Mouse (Mus musculus) MEL (cell line): Measurements from ENCODE around the gene Ccn6. TPM values are rescaled to one million over a fixed set of nuclear protein-coding genes. Genes with fewer than 3 reads are reported as not detected.

ENCODE experiments used
- DNase-seq: peaks from one replicate; pipeline ENCODE4 v3.0.0; 2011; ENCODE audit warnings: low read depth, low spot score
- H3K27ac ChIP-seq: 2 replicates; pipeline ENCODE4 v1.5.1; 2012; ENCODE audit warnings: low read depth, mild to moderate bottlenecking, control low read depth, low read length, moderate library complexity; ENCODE audit not compliant: control insufficient read depth
- H3K27me3 ChIP-seq, 2 experiments: fragments of 150-350 bp in 1 of 2; sonication (generic) in 1 of 2; 2 replicates each; pipeline ENCODE4 v1.6.1; 2012; ENCODE audit warnings: low read length in 2 of 2, mild to moderate bottlenecking in 2 of 2, improper control_type of control experiment in 1 of 2, moderate library complexity in 1 of 2; ENCODE audit not compliant: insufficient read depth in 2 of 2, control insufficient read depth in 1 of 2
- H3K36me3 ChIP-seq, 2 experiments: 2 replicates each; pipeline ENCODE4 v1.6.1; 2012 to 2014; ENCODE audit warnings: low read length in 2 of 2, improper control_type of control experiment in 1 of 2, inconsistent platforms in 1 of 2, mild to moderate bottlenecking in 1 of 2; ENCODE audit not compliant: insufficient read depth in 2 of 2, control insufficient read depth in 1 of 2
- H3K4me1 ChIP-seq, 2 experiments: fragments of 150-350 bp in 1 of 2; sonication (generic) in 1 of 2; 2 replicates each; pipeline ENCODE4 v1.6.1; 2012; ENCODE audit warnings: low read length in 2 of 2, improper control_type of control experiment in 1 of 2, mild to moderate bottlenecking in 1 of 2; ENCODE audit not compliant: insufficient read depth in 2 of 2, control insufficient read depth in 1 of 2
- H3K4me3 ChIP-seq, 2 experiments: fragments of 150-350 bp in 1 of 2; sonication (generic) in 1 of 2; 2 replicates each; pipeline ENCODE4 v1.5.1; 2012; ENCODE audit warnings: low read depth in 2 of 2, low read length in 2 of 2, mild to moderate bottlenecking in 2 of 2, moderate library complexity in 2 of 2, control low read depth in 1 of 2, improper control_type of control experiment in 1 of 2; ENCODE audit not compliant: control insufficient read depth in 1 of 2, insufficient read depth in 1 of 2
- H3K79me2 ChIP-seq: 2 replicates; pipeline ENCODE4 v1.6.1; 2012; ENCODE audit warnings: mild to moderate bottlenecking, low read length, moderate library complexity; ENCODE audit not compliant: control insufficient read depth, poor library complexity, insufficient read depth
- H3K9ac ChIP-seq: 2 replicates; pipeline ENCODE4 v1.6.1; 2012; ENCODE audit warnings: low read depth, mild to moderate bottlenecking, control low read depth, low read length, moderate library complexity; ENCODE audit not compliant: control insufficient read depth, poor library complexity, severe bottlenecking
- H3K9me3 ChIP-seq: fragments of 150-350 bp; sonication (generic); replicated peaks from 2 replicates; pipeline ENCODE4 v1.6.1; 2012; ENCODE audit warnings: mild to moderate bottlenecking, low read length, improper control_type of control experiment, moderate library complexity; ENCODE audit not compliant: insufficient read depth
- CTCF ChIP-seq, 3 experiments: IDR thresholded peaks in 2 of 3; conservative IDR thresholded peaks in 1 of 3; 2 replicates each; pipeline ENCODE4 v1.5.1; 2011 to 2012; ENCODE audit warnings: low read length in 3 of 3, low read depth in 2 of 3, mild to moderate bottlenecking in 2 of 3, improper control_type of control experiment in 1 of 3, inconsistent platforms in 1 of 3, mixed read lengths in 1 of 3, moderate library complexity in 1 of 3; ENCODE audit not compliant: control insufficient read depth in 1 of 3, insufficient read depth in 1 of 3, poor library complexity in 1 of 3, severe bottlenecking in 1 of 3
- ELF1 ChIP-seq: IDR thresholded peaks from 2 replicates; pipeline ENCODE4 v1.6.1; 2014; ENCODE audit warnings: low read depth, mild to moderate bottlenecking, inconsistent platforms, low read length, improper control_type of control experiment, moderate library complexity
- KAT2A ChIP-seq: conservative IDR thresholded peaks from 2 replicates; pipeline ENCODE4 v1.6.1; 2012; ENCODE audit warnings: low read depth, low read length, improper control_type of control experiment, inconsistent platforms
- MXI1 ChIP-seq: IDR thresholded peaks from 2 replicates; pipeline ENCODE4 v1.6.1; 2011; ENCODE audit warnings: mild to moderate bottlenecking, low read depth, low read length, improper control_type of control experiment
- NELFE ChIP-seq: IDR thresholded peaks from 2 replicates; pipeline ENCODE4 v1.6.1; 2011; ENCODE audit warnings: low read depth, low read length, improper control_type of control experiment
- NRF1 ChIP-seq: IDR thresholded peaks from 2 replicates; pipeline ENCODE4 v1.6.1; 2014; ENCODE audit warnings: low read depth, mild to moderate bottlenecking, inconsistent platforms, low read length, improper control_type of control experiment, moderate library complexity; ENCODE audit not compliant: poor library complexity, insufficient read depth, severe bottlenecking
- SIN3A ChIP-seq: IDR thresholded peaks from 2 replicates; pipeline ENCODE4 v1.6.1; 2012; ENCODE audit warnings: low read length, improper control_type of control experiment, inconsistent platforms
- SMC3 ChIP-seq: IDR thresholded peaks from 2 replicates; pipeline ENCODE4 v1.6.1; 2011; ENCODE audit warnings: low read depth, low read length, improper control_type of control experiment
- TBP ChIP-seq: IDR thresholded peaks from 2 replicates; pipeline ENCODE4 v1.8.0; 2011; ENCODE audit warnings: low read depth, low read length, improper control_type of control experiment
- USF2 ChIP-seq, 2 experiments: IDR thresholded peaks; 2 replicates each; pipeline ENCODE4 v1.6.1; 2011 to 2012; ENCODE audit warnings: improper control_type of control experiment in 2 of 2, low read length in 2 of 2, borderline replicate concordance in 1 of 2, inconsistent platforms in 1 of 2, low read depth in 1 of 2, mild to moderate bottlenecking in 1 of 2; ENCODE audit not compliant: insufficient read depth in 1 of 2
- polyA plus RNA-seq, 2 experiments: library from polyadenylated mRNA; stranded (reverse) in 1 of 2; unstranded in 1 of 2; fragments of >175 nt in 1 of 2; fragments of >200 nt in 1 of 2; gene quantifications; 2 replicates each; pipeline versions ENCODE4 v1.2.1 to v1.2.4; 2012; ENCODE audit warnings: low replicate concordance in 2 of 2, low read depth in 1 of 2; ENCODE audit not compliant: insufficient read length in 2 of 2, insufficient read depth in 1 of 2, missing spikeins in 1 of 2
- total RNA-seq: library from RNA; depleted of rRNA; stranded (reverse); fragments of 300-350 nt; gene quantifications from 2 replicates; pipeline ENCODE4 v1.2.3, GENCODE M21; 2012; rRNA removed

The Ccn6 gene
- total and polyA plus RNA-seq, 3 experiments: 0.43 TPM; not detected in 2

GRCm38 (mm10) chr10:39104803-39105449 is 58.7 kb downstream of the Ccn6 start:
- TF ChIP-seq ELF1 (no peak), KAT2A (no peak), SMC3 (no peak), CTCF (IDR thresholded peaks at IDR 0.05 in 2 of 3, conservative IDR thresholded peaks at IDR 0.05 in 1 of 3; ENCODE audit: control insufficient read depth in 1 of 3, insufficient read depth in 1 of 3, low read depth in 2 of 3, low read length in 3 of 3, poor library complexity in 1 of 3, severe bottlenecking in 1 of 3) (no peak), NRF1 (no peak), USF2 (IDR thresholded peaks at IDR 0.05; ENCODE audit: borderline replicate concordance in 1 of 2, insufficient read depth in 1 of 2, low read depth in 1 of 2, low read length in 2 of 2) (no peak), MXI1 (no peak), NELFE (no peak), SIN3A (no peak), TBP (no peak)
- DNase-seq: no peak
- H3K36me3 ChIP-seq: no peaks in the 10 kb centered on the region
- H3K4me3 ChIP-seq: no peak overlapping the region
- no peaks in the 10 kb centered on the region for H3K27me3 ChIP-seq
- no peaks in the 10 kb centered on the region for H3K4me1 ChIP-seq
- no peak overlapping the region for H3K9ac ChIP-seq
- H3K79me2 ChIP-seq: no peaks in the 10 kb centered on the region
- no peak overlapping the region for H3K27ac ChIP-seq
- H3K9me3 ChIP-seq: no peaks in the 10 kb centered on the region

Other genes starting within 250 kb of the Ccn6 start
- not detected in 2 replicates for gene Lama4, start 198.3 kb downstream of the Ccn6 start, total RNA-seq
- not detected for gene Lama4, start 198.3 kb downstream of the Ccn6 start, polyA plus RNA-seq
- gene Fam229b, start 29.9 kb downstream of the Ccn6 start, total RNA-seq: 0.46 and 1.2 TPM in 2 replicates
- gene Fam229b, start 29.9 kb downstream of the Ccn6 start, polyA plus RNA-seq: 1 to 10 TPM in 1 of 2 experiments, not detected in 1; 1.5 TPM
- gene Tube1, start 29.8 kb downstream of the Ccn6 start, total RNA-seq: 2.5 TPM in 2 replicates
- gene Tube1, start 29.8 kb downstream of the Ccn6 start, polyA plus RNA-seq: 1 to 10 TPM in 1 of 2 experiments, not detected in 1; 7.2 TPM
- not detected in 2 replicates for gene Fyn, start 205.1 kb upstream of the Ccn6 start, total RNA-seq
- under 1 TPM in 1 of 2 experiments, not detected in 1; 0.03 TPM for gene Fyn, start 205.1 kb upstream of the Ccn6 start, polyA plus RNA-seq